In the genomic region with DNA sequence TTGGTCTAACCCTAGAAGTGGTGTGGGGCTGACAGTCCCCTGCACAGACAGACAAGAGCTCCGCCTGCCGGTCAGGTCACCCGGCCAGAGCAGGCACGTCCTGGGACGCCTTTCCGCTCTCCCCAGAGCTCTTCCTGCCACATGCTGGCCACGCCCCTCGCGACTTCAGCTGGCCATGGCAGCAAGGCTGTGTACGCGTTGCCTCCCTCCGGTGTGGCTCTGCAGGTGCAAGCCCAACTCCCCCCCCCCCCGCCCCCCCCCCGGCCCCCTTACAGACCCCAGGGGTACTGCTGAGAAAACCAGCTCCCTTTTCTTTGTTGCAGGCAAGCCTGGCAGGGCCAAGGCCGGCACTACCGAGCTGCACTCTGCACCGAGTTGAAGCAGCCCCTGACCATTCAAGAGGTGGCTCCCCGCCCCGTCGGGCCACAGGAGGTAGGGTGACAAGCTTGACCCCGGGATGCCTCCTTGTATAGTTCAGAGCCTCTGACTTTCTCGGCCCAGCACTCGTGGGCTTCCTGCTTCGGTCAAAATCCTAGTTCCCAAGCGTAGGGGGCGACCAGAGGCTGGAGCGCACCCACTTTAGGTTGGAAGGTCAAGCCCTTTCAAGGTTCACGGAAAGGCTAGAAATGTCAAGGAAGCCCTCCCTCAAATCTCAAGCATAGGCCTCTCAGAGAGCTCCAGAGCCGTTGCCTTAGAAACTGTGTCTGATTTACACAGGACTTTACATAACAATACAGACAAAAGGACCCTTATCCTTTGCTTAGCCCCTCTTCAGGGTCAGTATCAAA, we compare ENCODE assay signal across 8 mouse cellular contexts. TPM values are rescaled to one million over a fixed set of nuclear protein-coding genes. Genes with fewer than 3 reads are reported as not detected.
DNase-seq lines count a peak whose midpoint lies in the region; ATAC-seq and TF ChIP-seq lines count a peak whose summit lies in the region.

Gene Cryzl2 (plus strand): TSS at position 157 of the 788 bp plus-strand sequence.

- H3K27me3 ChIP-seq in liver, embryonic 14.5 days (ENCODE audit: control insufficient read depth, insufficient read depth, low read length): no peaks in the 10 kb centered on the region
- no peaks in the 10 kb centered on the region for H3K27me3 ChIP-seq in testis, adult 2 months (ENCODE audit: control insufficient read depth, insufficient read depth, low read length)

- peaks cover 3 to 6% of the 10 kb centered on the region in 2 experiments; a peak in 2 of 4 replicates for H3K4me1 ChIP-seq in liver, embryonic 14.5 days (replicated peaks; ENCODE audit: control insufficient read depth in 2 of 2, insufficient read depth in 2 of 2, low read length in 1 of 2)
- peaks cover 3% of the 10 kb centered on the region for H3K4me1 ChIP-seq in testis, adult 2 months (ENCODE audit: control insufficient read depth, insufficient read depth, low read length)

- WGBS in liver, embryonic 14.5 days (ENCODE audit: insufficient replicate concordance): 11% methylated on average over 27 of the region's 29 CpGs

- no peak within 1 kb of the TSS for H3K27ac ChIP-seq in liver, embryonic 14.5 days
- no peak within 1 kb of the TSS for H3K27ac ChIP-seq in testis, adult 2 months (ENCODE audit: control insufficient read depth, insufficient read depth, low read depth, low read length)

- H3K9ac ChIP-seq in liver, embryonic 14.5 days (replicated peaks): no peak within 1 kb of the TSS; the same call in 1 of the 2 replicates

- no peak for TF ChIP-seq EP300 in liver, embryonic 14.5 days (IDR thresholded peaks at IDR 0.05; ENCODE audit: low read depth)

- peak; percentile 20; the same call in 1 of the 2 replicates for TF ChIP-seq POLR2A in testis, adult 2 months (IDR thresholded peaks at IDR 0.05; ENCODE audit: control insufficient read depth, low read depth, low read length)

- peak within 1 kb of the TSS; percentile 38 to 46 for H3K4me3 ChIP-seq in liver, embryonic 14.5 days (ENCODE audit: insufficient read depth in 1 of 2, low read depth in 2 of 2, low read length in 2 of 2)
- H3K4me3 ChIP-seq in testis, adult 2 months (ENCODE audit: control insufficient read depth, low read depth, low read length): peak within 1 kb of the TSS; percentile 57

- DNase-seq in frontal cortex, adult 2 months (ENCODE audit: extremely low spot score in 1 of 2, low spot score in 1 of 2): no peak
- no peak for DNase-seq in frontal cortex, postnatal 36 days (ENCODE audit: low spot score in 2 of 2)
- peak; percentile 96 for DNase-seq in embryo, embryonic 10 days (ENCODE audit: low spot score)
- peak; percentile 58 to 79 for DNase-seq in gastrocnemius, postnatal 4 days (ENCODE audit: low spot score in 2 of 2)
- DNase-seq in liver, embryonic 14.5 days (ENCODE audit: low read depth in 3 of 3, low spot score in 3 of 3): peak; percentile 47 to 58 (median 58)
- peak; percentile 50 for DNase-seq in naive thymus-derived CD4-positive, alpha-beta T cell, adult 2 months (ENCODE audit: low read depth)

- peak; percentile 85 for ATAC-seq in inflammation-experienced regulatory T-cells, adult 6 months
- ATAC-seq in liver, embryonic 14.5 days (ENCODE audit: insufficient read depth): peak; percentile 88

- no peaks in the 10 kb centered on the region for H3K9me3 ChIP-seq in liver, embryonic 14.5 days (ENCODE audit: control insufficient read depth, low read length)

- H3K36me3 ChIP-seq in liver, embryonic 14.5 days (replicated peaks; ENCODE audit: control insufficient read depth, insufficient read depth, low read depth): no peaks in the 10 kb centered on the region
- no peaks in the 10 kb centered on the region for H3K36me3 ChIP-seq in testis, adult 2 months (ENCODE audit: control insufficient read depth, insufficient read depth, low read length)

- peak within 1 kb of the TSS; percentile 67 for H3K4me2 ChIP-seq in liver, embryonic 14.5 days (ENCODE audit: low read depth)

- TF ChIP-seq CTCF in liver, embryonic 14.5 days (IDR thresholded peaks at IDR 0.05; ENCODE audit: low read depth): peak; percentile 87
- TF ChIP-seq CTCF in testis, adult 2 months (IDR thresholded peaks at IDR 0.05; ENCODE audit: control insufficient read depth, insufficient read depth, insufficient replicate concordance, low read depth, low read length): peak; percentile 66; the same call in 1 of the 2 replicates

RNA-seq across cellular contexts. Expression of gene Cryzl2, which starts in this region (rescaled TPM):
- polyA plus RNA-seq in frontal cortex, adult 2 months (2012; rRNA removed): 14.8 and 16.0 TPM in 2 replicates
- 1 to 10 TPM; 4.3 to 5.6 TPM for total RNA-seq in gastrocnemius, postnatal 4 days (2021)
- 1 to 10 TPM in 2 of 3 experiments, under 1 TPM in 1; 0.83 to 7.4 (median 6.1) TPM for polyA plus RNA-seq in inflammation-experienced regulatory T-cells, adult 6 months (2017; shearing (Covaris generic))
- polyA plus RNA-seq in liver, embryonic 14.5 days (2012; rRNA removed): 7.0 and 8.1 TPM in 2 replicates
- polyA plus RNA-seq in liver, embryonic 14.5 days (2014; fragmentation: Nextera tagmentation; extraction: Ambion mirVana): 6.5 and 6.6 TPM in 2 replicates
- polyA plus RNA-seq in testis, adult 2 months (2012; rRNA removed): 4.7 and 5.5 TPM in 2 replicates

Comparison
In these comparisons a context has a peak if more than half of its experiments do, and no peak if none do; other contexts are left out.
1. DNase-seq: peak in embryo, embryonic 10 days (single experiment), gastrocnemius, postnatal 4 days (2 of 2), liver, embryonic 14.5 days (3 of 3) and naive thymus-derived CD4-positive, alpha-beta T cell, adult 2 months (single experiment); none in frontal cortex, adult 2 months (0 of 2) and frontal cortex, postnatal 36 days (0 of 2).